Comparison of ENCODE assay signal across 11 mouse cellular contexts in genomic region chr4:136907809-136908208, GRCm38 (mm10). TPM values are rescaled to one million over a fixed set of nuclear protein-coding genes. Genes with fewer than 3 reads are reported as not detected.
"Had no signal": no experiment of that assay in that cellular context is flagged by ENCODE, and none has a peak within 500 bp of the region (broad histone marks: within the 10 kb centered on the region; RNA-seq: fewer than 3 reads in every experiment).

No protein-coding gene starts in this region.

- ATAC-seq: liver, embryonic 12.5 days; liver, postnatal 0 days; lung, postnatal 0 days; midbrain, embryonic 13.5 days; midbrain, embryonic 15.5 days; midbrain, embryonic 16.5 days had no signal

- DNase-seq: liver, embryonic 13.5 days had no signal

RNA-seq across cellular contexts. Expression of gene C1qa, which starts 9.2 kb away (rescaled TPM):
- total RNA-seq: monocyte, adult 5-6 weeks had no signal

RNA-seq across cellular contexts. Expression of gene C1qc, which starts 14.9 kb away (rescaled TPM):
- total RNA-seq: monocyte, adult 5-6 weeks had no signal

RNA-seq across cellular contexts. Expression of gene C1qb, which starts 21.8 kb away (rescaled TPM):
- total RNA-seq: monocyte, adult 5-6 weeks had no signal

RNA-seq across cellular contexts. Expression of gene Epha8, which starts 48.8 kb away (rescaled TPM):
- total RNA-seq: liver, adult 2 months; megakaryocyte progenitor cell, adult 5-6 weeks; megakaryocyte, adult 5-6 weeks; monocyte, adult 5-6 weeks had no signal
